Mouse (Mus musculus) colon, adult 2 months (tissue): ENCODE measurements around the gene Lsm11. TPM values are rescaled to one million over a fixed set of nuclear protein-coding genes. Genes with fewer than 3 reads are reported as not detected.

Source experiments
- polyA plus RNA-seq: library from polyadenylated mRNA; depleted of rRNA; stranded (reverse); fragments of >200 nt; gene quantifications from 2 replicates; pipeline ENCODE4 v1.2.3, GENCODE M21; 2012; rRNA removed

Gene Lsm11
- 6.4 and 7.9 TPM in 2 replicates for polyA plus RNA-seq

GRCm38 (mm10) chr11:45944643-45945156 lies at the start of gene Lsm11:
Gene Lsm11 (minus strand): TSS chr11:45944935.

DNA sequence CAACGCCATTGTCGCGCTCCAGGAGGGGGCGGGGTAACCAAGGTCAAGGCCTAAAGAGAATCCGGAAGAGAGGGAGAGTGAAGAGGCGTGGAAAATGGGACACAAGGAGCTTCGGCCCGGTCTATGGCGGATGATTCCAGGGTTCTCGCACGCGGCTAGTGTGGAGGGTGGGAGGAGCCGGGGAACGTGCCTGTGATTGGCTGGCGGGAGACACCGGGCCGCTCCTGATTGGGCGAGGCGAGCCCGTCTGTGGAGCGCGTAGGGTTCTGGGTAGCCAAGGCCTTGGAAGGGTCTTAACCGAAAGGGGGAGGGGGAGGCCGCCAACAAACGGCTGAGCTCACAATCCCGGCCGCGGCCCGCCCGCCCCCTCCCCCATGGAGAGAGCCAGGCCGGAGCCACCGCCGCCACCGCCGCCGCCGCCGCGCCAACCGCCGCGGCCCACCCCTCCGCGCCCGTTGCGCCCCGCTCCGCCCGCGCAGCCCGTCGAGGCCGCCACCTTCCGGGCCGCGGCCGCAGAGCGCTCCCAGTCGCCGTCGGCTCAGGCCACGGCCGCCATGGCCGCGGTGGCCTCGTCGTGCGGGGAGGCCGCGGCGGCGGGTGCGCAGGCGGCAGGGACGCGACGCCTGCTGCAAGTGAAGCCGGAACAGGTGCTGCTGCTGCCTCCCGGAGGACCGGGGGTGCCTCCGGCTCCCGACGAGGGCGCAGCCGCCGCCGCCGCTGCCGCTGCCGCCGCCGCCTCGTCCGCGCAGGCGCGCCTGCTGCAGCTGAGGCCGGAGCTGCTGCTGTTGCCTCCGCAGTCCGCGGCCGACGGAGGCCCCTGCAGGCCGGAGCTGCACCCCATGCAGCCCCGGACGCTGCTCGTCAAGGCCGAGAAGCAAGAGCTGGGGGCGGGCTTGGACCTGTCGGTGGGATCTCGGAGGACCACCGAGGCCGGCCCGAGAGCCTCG lies 35.5 kb upstream of the Lsm11 start, which contains the start of gene Sox30:
Sox30 (plus strand) TSS at position 365 of the 947 bp plus-strand sequence.

DNA sequence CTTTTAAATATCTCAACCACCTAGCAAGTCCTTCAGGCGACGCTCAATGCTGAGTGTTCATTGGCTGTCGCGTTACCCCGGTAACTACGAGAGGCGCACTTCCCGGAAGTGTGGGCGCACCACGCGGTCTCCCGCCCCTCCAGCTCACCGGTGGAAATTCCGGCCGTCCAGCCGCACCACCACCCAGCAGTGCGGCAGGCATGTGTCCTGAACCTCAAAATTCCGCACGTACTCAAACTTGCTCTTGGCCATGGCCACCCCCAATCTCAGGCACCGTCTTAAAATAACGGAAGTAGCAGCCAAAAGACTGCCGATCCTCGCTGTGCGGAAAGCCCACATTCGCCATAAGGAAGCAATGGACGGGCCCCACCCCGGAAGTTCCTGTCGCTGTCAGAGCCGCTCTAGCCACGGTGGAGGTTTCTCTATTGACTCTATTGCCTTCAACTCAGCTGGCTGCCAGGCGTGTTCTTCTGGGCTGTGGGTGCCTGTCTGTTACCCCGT lies 10.4 kb upstream of the Lsm11 start, which contains the start of gene Thg1l:
Thg1l (minus strand) TSS at position 368 of the 501 bp plus-strand sequence.

Other genes starting within 250 kb of the Lsm11 start
- gene Clint1, start 92.9 kb downstream of the Lsm11 start, polyA plus RNA-seq = 76.6 and 87.1 TPM in 2 replicates
- 2.9 and 3.2 TPM in 2 replicates for gene Thg1l, start 10.6 kb upstream of the Lsm11 start, polyA plus RNA-seq
- gene Sox30, start 35.4 kb upstream of the Lsm11 start, polyA plus RNA-seq = 0.09 and 0.12 TPM in 2 replicates
- 17.1 and 19.1 TPM in 2 replicates for gene Gm12166, start 107.4 kb upstream of the Lsm11 start, polyA plus RNA-seq
- gene Adam19, start 111.1 kb upstream of the Lsm11 start, polyA plus RNA-seq = 12.6 and 14.9 TPM in 2 replicates
- 2.5 and 2.6 TPM in 2 replicates for gene Nipal4, start 221.6 kb upstream of the Lsm11 start, polyA plus RNA-seq